Mouse (Mus musculus) telencephalon, adult 2 months (tissue): ENCODE measurements around the gene Gm266.
"Not testable (repeated sequence)": the region's sequence is repeated elsewhere in the genome, so short reads cannot be mapped to it uniquely, and the experiment has no call there.

Experiments
- DNase-seq: peaks from one replicate; pipeline ENCODE4 v3.0.0-alpha.2; 2011; ENCODE audit warnings: low read depth, low spot score

Gene Gm266

GRCm38 (mm10) chr12:111485652-111486306 lies at the start of gene Gm266:
TSS of gene Gm266 (minus strand) at chr12:111485823.
- DNase-seq: no peak

- no peak for DNase-seq
Observed at GRCm38 (mm10) chr12:111535281-111535680, 49.7 kb upstream of the Gm266 start.

- peak; percentile 33 for DNase-seq
Observed at GRCm38 (mm10) chr12:111533096-111533794, 47.6 kb upstream of the Gm266 start.

- no peak for DNase-seq
Observed at GRCm38 (mm10) chr12:111529192-111529591, 43.6 kb upstream of the Gm266 start.

- DNase-seq: peak; percentile 94
Observed at GRCm38 (mm10) chr12:111527643-111528281, 42.1 kb upstream of the Gm266 start.

DNA sequence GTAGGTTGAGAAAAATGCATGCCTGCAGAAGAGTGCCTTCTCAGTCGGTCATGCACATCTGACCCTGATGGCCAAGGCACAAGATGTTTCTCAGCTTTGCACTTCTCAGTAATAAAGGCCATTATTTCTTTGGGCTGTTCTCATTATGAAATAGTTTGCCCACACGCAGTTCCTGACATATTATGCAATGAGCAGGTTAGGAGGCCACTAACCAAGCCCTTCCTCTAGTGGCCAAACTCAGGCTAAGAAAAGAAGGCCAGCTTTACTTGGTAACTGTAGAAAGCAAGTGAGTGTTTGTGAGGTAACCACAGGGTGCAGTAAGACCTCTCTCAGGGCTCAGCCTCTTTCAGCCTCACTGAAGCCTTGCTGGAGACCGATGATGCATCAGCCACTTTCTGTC lies 39.3 kb upstream of the Gm266 start:
- DNase-seq: no peak

DNA sequence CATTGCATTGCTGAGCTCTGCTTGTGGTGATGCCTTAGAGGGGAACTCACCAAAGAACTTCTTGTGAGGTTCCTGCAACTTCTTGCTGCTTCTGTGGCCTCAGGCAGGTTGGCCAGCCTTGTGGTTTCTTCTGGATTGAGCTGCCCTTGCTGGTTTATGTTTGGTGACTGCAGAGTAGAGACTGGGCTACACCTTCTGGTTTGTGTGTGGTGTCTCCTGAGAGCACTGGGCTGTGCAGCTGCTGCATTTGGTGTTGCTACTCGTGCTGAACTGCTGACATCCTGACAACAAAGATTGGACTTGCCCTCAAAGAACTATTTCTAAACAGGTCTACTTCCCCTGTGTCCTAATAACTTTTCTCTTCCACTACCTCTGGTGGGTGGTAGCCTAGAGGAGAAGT lies 38.8 kb upstream of the Gm266 start:
- no peak for DNase-seq

DNA sequence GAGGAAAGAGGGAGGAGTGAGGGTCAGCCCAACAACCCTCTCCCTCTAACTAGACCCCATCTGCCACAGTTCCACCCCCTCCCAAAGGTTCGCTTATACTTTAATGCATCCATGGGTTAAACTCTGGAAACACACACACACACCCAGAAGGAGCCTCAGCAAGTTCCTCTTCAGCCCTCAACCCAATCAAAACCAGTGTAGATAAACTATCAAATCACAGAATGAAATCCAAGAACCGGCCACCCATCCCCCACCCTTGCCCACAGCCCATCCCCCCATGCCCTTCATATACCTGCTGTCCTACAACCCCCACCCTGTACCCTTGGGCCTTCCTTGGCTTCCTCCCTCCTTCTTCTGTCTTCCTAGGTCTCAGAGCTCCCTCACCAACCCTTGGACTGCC lies 35.4 kb upstream of the Gm266 start:
- no peak for DNase-seq

- DNase-seq: no peak
Observed at GRCm38 (mm10) chr12:111519821-111520220, 34.2 kb upstream of the Gm266 start.

DNA sequence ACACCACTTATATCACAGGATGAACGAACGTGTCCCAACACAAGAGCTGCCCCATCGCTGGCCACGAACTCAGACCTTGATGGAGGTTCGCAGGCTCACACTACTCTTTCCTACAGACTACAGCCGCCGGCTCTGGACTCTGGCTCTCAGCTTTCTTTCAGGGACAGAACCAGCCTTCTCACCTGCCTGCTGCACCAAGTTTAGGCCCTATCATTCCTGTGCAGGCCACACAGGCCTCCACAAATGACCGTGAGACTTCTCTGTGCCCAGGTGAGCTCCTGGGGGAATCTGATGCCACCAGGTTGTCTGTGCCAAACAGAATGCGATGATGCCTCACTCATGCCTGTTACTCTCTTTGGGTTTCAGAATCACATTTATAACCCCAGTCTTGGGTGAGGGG lies 32.8 kb upstream of the Gm266 start:
- DNase-seq: no peak

DNA sequence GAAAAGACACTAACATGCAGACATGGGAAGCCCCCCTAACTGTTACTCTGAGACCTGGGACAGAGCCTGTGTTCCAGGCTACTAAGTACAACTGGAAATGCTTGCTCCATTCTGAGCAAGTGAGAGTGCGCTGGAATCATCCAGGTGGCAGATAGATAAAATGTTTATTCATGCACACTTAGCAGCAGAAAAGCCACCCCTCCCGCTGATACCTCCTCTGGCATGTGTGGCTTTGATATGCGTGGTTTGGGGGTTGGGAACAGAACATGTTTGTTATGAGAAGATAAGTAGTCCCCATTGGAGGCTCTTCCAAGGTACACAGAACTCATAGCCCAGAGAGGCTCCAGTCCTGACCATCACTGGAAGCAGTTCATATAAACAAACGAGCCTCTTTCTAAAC lies 32.3 kb upstream of the Gm266 start:
- DNase-seq: no peak

- no peak for DNase-seq
Observed at GRCm38 (mm10) chr12:111516826-111517225, 31.2 kb upstream of the Gm266 start.

- no peak for DNase-seq
Observed at GRCm38 (mm10) chr12:111515920-111516319, 30.3 kb upstream of the Gm266 start.

- DNase-seq: no peak
Observed at GRCm38 (mm10) chr12:111514874-111515649, 29.4 kb upstream of the Gm266 start.

DNA sequence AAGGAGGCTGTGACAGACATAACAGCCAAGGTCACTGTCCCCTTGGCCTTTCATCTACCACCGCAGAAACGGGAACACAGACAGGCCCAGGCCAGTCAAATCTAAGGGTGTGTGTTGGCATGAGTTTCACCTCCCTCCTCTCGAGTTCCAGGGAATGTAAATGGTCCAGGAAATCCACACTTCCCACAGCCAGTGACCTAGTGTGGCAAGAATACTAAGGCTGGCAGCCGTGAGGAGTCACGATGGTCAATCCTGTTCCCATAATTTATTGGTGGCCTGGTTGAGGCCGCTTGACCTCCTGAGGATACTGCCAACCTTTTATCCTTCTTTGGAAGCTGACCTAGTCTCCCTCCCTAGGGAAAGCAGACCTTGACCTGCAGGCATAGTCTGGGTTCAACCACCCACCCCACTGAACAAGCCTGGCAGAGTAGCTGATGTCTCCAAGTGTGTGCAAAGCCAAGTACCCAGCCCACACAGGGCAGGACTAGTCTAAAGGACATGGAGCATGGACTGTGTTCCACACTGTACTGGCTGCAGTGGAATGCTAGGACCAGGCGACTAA lies 28.7 kb upstream of the Gm266 start:
- DNase-seq: no peak

DNA sequence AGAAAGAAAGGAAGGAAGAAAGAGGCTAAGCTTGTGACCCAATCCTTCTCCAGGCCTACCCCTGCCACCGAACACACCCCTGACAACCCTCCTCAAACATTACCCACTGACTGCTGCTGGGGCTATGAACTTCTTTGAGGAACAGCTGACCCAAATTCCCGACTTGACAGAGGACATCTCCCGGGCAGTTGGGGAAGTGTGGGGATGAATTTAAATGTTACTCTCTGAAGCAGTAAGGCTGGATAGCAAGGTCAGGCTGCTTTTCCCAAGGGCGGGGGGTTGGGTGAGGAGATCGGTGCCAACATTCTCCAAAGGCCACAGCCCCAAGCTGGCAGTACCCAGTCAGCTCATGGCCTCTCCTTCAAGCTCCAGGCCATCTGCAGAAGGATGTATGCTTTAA lies 28.1 kb upstream of the Gm266 start:
- DNase-seq: no peak

DNA sequence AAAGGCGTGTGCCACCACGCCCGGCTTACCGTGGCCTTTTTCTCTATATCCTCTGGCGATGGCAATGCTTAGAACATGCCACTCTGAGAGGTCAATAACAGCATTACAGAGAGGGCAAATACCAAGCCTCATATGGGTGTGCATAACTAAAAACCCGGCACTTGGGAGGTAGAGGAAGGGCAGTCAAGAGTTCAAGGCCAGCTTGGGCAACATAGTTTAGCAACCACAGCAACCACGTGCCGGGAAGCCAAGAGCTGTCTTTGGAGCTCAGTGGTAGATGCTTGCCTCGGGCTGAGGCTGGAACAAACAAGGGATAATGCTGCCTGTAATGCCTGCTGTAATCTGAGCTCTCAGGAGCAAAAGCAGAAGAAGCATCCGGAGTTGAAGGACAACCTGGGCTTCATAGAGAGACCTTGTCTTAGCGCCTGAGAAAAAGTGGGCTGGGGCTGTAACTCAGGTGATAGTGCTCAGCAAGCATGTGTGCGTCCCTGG lies 27.0 kb upstream of the Gm266 start:
- no peak for DNase-seq

- DNase-seq: not testable (repeated sequence)
Observed at GRCm38 (mm10) chr12:111508438-111508837, 22.8 kb upstream of the Gm266 start.

- DNase-seq: no peak
Observed at GRCm38 (mm10) chr12:111507962-111508361, 22.3 kb upstream of the Gm266 start.

GRCm38 (mm10) chr12:111507001-111507400 lies 21.4 kb upstream of the Gm266 start:
- DNase-seq: no peak

- DNase-seq: peak; percentile 87
Observed at GRCm38 (mm10) chr12:111504904-111505303, 19.3 kb upstream of the Gm266 start.

GRCm38 (mm10) chr12:111503571-111503970 lies 17.9 kb upstream of the Gm266 start:
- DNase-seq: no peak
